Mouse (Mus musculus) midbrain, embryonic 10.5 days (tissue): Measurements from ENCODE around the gene Cxxc4. TPM values are rescaled to one million over a fixed set of nuclear protein-coding genes. Genes with fewer than 3 reads are reported as not detected.

Source experiments
- DNase-seq: peaks from one replicate; pipeline ENCODE4 v3.0.0-alpha.2; 2017; ENCODE audit warnings: low spot score
- H3K27ac ChIP-seq: fragments of 300-500 bp; sonication (generic); replicated peaks from 2 replicates; pipeline ENCODE4 v1.5.1; 2016; ENCODE audit warnings: mild to moderate bottlenecking
- H3K27me3 ChIP-seq: fragments of 300-500 bp; sonication (generic); 2 replicates; pipeline ENCODE4 v1.6.1; 2016; ENCODE audit warnings: low read depth, mild to moderate bottlenecking; ENCODE audit not compliant: poor library complexity, severe bottlenecking
- H3K36me3 ChIP-seq: fragments of 300-500 bp; sonication (generic); 2 replicates; pipeline ENCODE4 v1.6.1; 2016; ENCODE audit warnings: mild to moderate bottlenecking, moderate library complexity
- H3K4me1 ChIP-seq: fragments of 300-500 bp; sonication (generic); 2 replicates; pipeline ENCODE4 v1.6.1; 2016
- H3K4me3 ChIP-seq: fragments of 300-500 bp; sonication (generic); 2 replicates; pipeline ENCODE4 v1.5.1; 2016; ENCODE audit warnings: mild to moderate bottlenecking, moderate library complexity
- H3K9me3 ChIP-seq: fragments of 300-500 bp; sonication (generic); replicated peaks from 2 replicates; pipeline ENCODE4 v1.6.1; 2016; ENCODE audit warnings: mild to moderate bottlenecking
- WGBS: fragments of 180-500 bp; shearing (Covaris S2); methylation state at CpG from one replicate; pipeline ENCODE4 v1.1.7; 2016; 5-methylcytosine and 5-hydroxymethylcytosine counted together
- polyA plus RNA-seq: library from polyadenylated mRNA; unstranded; fragments of >200 nt; fragmentation: Nextera tagmentation; extraction: Ambion mirVana; gene quantifications from 2 replicates; pipeline ENCODE4 v1.2.1, GENCODE M21; 2016

Gene Cxxc4
- polyA plus RNA-seq, 1 experiment from 2014 or later, result 18.2 TPM

DNA sequence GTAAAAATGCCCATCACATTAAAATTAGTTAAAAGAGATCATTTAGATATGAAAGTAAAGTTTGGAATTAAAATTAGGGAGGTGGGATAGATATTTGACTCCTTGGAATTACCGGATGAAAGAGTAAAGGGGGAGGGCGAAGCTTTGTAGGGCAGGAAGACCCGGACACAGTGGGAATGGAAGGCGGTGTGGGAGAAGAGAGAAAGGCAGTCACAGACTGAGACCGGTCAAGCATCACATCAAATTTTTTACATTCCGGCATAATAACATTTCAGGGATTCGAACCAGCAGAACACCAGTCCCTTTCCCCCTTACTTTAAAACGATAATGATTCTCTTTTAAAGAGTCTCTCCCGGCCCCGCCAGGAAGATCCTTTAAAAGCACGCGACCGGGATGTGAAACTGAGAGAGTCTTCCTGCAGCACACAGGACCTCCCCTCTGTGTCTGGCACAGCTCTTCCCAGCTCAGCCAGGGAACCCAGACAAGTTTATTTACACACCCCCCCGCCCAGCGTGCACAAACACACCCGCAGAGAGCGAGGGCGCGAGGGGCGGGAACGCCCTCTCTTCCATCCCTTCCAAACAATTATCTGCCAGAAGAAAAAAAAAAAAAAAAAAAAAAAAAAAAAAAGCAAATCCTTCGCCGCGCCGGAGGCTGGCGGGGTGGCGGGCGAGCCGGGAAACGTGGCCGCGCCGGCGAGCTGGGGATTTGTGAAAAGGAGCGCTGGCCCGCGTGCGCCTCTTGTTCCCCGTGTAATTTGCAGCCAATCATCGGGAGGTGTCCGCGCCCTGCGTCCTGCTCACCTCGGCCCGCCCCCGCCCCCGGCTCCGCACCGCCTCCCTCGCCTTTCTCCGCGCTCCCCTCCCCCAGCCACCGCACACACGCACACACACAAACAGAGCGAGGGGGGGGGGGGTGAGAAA lies 532 bp upstream of the Cxxc4 start:
- under 1% methylated on average over 53 of the region's 55 CpGs for WGBS

DNA sequence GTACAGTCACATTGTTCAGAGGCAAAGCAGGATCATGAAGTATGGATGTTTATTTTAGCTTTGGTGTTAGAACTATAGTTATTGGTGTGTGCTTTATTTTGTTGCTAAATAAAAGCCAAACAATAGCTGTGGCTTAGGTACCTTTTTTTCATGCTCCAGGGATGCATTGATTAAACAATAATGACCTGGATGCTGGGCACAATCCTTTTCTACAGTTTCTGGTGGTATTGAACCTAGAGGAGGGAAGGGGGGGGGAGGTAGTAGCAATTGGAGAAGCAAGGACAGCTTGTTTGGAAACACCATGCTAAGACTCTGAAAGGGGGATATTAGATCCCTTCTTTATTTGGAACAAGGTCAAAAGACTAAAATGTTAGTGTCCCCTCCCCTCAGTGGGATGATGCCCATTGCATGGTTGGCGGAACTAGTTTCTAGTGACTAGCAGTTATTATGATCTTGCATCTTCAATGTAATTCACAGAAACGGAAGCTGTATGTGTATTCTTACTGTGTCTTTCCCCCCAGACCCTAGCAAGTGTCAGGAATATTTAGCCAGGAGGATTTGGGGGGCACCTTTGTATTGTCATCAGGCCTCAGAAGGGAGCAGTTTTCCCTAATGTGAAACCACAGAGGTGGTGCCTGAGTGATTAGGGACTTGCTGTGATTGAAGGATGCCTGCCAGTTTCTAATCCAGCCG lies 975 bp downstream of the Cxxc4 start:
- DNase-seq, result peak; percentile 26
- Histone ChIP-seq H3K4me1 (peaks cover 54% of the 10 kb centered on the region), H3K9me3 (no peaks in the 10 kb centered on the region), H3K27ac (peak overlapping the region; percentile 99), H3K4me3 (peak overlapping the region; percentile 85), H3K36me3 (peaks cover 14% of the 10 kb centered on the region), H3K27me3 (no peaks in the 10 kb centered on the region)
- 11% methylated on average over 3 of the region's 3 CpGs for WGBS

More for the DNA sequence above, 532 bp upstream of the Cxxc4 start:
- Histone ChIP-seq H3K4me1 (peaks cover 39% of the 10 kb centered on the region), H3K9me3 (no peaks in the 10 kb centered on the region), H3K36me3 (0 out of 2 replicates have a peak, but pooled peaks cover 7% of the 10 kb centered on the region), H3K4me3 (peak overlapping the region; percentile 85), H3K27ac (peak overlapping the region; percentile 99), H3K27me3 (no peaks in the 10 kb centered on the region)
- peak; percentile 95 for DNase-seq

DNA sequence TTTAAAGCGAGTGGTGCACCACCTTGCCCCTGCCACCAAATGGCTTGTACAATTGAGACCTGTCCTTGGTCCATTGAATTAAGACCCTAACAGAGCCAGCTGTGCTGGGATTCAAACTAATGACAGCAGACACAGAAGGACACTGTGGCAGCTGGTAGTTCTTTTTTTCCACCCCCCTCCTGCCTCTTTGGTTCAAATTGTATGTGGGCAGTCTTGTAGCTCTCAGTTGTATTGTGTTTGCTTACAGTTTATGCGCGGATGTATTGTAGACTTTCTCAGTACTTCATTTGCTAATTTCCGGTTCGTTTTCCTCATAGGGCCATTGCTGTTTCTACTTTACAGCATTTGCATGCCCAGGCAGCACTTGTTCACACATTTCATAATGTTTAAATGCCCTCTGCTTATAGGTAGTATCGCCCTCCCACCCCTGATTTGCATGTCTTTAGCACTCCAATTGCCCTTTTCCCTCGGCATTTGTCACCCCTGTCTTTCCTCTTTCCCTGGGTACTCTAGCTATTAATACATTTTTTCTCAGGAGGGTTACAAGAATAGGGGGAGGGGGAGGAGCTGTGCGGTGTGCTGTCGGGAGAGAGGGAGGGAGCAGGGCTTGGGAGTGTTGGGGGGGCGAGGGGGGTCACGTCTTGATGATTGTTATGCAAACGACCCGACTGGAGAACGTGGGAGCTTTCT lies 2.5 kb downstream of the Cxxc4 start:
- H3K27ac ChIP-seq, result peak overlapping the region; percentile 99
- peaks cover 23% of the 10 kb centered on the region for H3K36me3 ChIP-seq
- no peaks in the 10 kb centered on the region for H3K9me3 ChIP-seq
- H3K27me3 ChIP-seq, result no peaks in the 10 kb centered on the region
- H3K4me3 ChIP-seq, result peak overlapping the region; percentile 85
- peak; percentile 83 for DNase-seq
- WGBS, result 2% methylated on average over 14 of the region's 14 CpGs
- H3K4me1 ChIP-seq, result peaks cover 70% of the 10 kb centered on the region

DNA sequence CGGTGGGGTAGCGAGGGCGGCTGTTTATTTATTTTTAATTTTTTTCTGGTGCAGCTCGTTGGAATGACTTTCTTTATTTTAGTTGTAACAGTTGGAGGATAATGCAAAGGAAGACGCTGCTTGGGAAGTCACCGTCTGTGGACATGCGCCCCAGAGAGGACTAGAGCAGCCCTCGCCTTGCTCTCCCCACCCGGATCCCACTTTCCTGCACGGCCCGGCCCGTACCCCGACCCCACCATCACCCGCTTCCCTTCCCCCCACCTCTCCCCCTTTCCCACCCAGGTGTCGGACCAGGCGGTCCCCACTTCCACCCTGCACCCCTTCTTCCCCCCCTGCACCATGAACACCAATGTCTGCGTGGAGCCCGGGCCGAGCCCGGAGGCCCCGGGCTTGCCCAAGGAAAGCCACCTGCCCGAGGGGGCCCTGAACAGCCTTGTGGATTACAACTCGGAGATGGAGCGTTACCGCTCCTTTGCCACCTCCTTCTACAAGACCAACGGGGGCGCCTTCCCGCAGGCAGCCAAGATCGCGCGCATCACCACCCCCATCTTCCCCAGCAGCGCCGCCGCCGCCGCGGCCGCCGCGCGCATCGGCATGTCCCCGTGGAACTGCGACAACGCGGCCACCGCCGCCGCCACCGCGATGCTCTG lies 3.2 kb downstream of the Cxxc4 start:
- under 1% methylated on average over 51 of the region's 51 CpGs for WGBS
- H3K9me3 ChIP-seq, result no peaks in the 10 kb centered on the region
- H3K4me1 ChIP-seq, result peaks cover 73% of the 10 kb centered on the region
- DNase-seq, result peak; percentile 72
- no peaks in the 10 kb centered on the region for H3K27me3 ChIP-seq
- H3K36me3 ChIP-seq, result peaks cover 23% of the 10 kb centered on the region
- peak overlapping the region; percentile 85 for H3K4me3 ChIP-seq
- H3K27ac ChIP-seq, result peak overlapping the region; percentile 99

DNA sequence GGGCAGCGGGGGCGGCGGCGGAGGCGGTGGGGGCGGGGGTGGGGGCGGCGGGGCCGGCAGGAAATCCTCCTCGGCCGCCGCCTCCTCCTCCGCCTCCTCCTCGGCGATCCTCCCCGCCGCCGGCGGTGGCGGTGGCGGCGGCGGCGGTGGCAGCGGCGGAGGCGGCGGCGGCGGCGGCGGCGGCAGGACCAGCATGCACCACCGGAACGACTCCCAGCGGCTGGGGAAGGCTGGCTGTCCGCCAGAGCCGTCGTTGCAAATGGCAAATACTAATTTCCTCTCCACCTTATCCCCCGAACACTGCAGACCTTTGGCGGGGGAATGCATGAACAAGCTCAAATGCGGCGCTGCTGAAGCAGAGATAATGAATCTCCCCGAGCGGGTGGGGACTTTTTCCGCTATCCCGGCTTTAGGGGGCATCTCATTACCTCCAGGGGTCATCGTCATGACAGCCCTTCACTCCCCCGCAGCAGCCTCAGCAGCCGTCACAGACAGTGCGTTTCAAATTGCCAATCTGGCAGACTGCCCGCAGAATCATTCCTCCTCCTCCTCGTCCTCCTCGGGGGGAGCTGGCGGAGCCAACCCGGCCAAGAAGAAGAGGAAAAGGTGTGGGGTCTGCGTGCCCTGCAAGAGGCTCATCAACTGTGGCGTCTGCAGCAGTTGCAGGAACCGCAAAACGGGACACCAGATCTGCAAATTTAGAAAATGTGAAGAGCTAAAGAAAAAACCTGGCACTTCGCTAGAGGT lies 3.9 kb downstream of the Cxxc4 start:
- peak; percentile 80 for DNase-seq
- H3K4me3 ChIP-seq, result peak overlapping the region; percentile 85
- no peaks in the 10 kb centered on the region for H3K9me3 ChIP-seq
- H3K27me3 ChIP-seq, result no peaks in the 10 kb centered on the region
- H3K36me3 ChIP-seq, result peaks cover 23% of the 10 kb centered on the region
- under 1% methylated on average over 55 of the region's 61 CpGs for WGBS
- H3K27ac ChIP-seq, result peak overlapping the region; percentile 99
- peaks cover 66% of the 10 kb centered on the region for H3K4me1 ChIP-seq

DNA sequence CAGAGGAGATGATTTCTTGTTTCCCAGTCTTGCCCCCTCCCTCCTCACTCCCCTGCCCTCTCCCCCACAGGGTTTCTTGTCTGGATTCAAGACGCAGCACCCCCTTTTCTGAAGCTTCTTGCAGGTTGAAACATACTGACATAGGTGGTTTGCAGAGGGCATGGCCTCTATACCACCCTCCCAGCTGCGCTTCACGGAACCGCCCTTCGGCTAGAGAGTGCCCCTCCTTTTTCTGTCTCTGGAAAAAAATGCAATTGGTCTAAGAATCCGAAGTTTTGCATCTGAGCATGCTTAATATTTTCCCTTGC lies 4.4 kb downstream of the Cxxc4 start:
- no peak for DNase-seq
- peaks cover 23% of the 10 kb centered on the region for H3K36me3 ChIP-seq
- H3K27me3 ChIP-seq, result no peaks in the 10 kb centered on the region
- H3K9me3 ChIP-seq, result no peaks in the 10 kb centered on the region
- WGBS, result 5% methylated on average over 6 of the region's 6 CpGs
- H3K4me1 ChIP-seq, result peaks cover 65% of the 10 kb centered on the region
- peak overlapping the region; percentile 99 for H3K27ac ChIP-seq
- peak overlapping the region; percentile 85 for H3K4me3 ChIP-seq

DNA sequence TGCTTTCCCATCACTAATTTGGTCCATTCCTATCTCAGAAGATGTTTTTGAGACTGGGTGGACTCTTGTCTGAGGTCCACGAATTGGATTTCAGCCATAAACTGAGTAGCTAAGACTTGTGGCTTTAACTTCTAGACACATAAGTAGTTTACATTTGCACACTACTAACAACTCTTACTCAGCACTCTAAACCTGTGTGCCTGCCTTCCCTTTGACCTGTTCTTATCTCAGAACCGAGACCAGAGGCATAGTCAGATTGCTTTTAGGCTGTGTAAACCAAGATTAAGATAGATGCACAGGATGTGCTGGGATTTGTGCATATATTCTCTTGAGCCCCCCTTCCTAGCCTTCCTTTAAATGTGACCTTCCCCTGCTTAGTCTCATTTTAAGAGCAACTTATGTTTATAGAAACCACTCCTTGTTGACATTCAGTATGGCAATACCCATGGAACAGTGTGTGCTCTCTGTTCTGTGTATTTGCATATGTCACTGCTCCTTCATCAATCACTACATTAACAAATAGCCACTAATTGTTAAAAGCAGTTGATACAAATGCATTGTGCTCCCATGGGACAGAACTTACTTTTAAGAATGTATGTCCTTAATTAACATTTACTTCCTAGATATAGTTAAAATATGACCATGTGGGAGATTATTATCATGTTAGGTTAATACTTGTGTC lies 7.0 kb downstream of the Cxxc4 start:
- H3K27me3 ChIP-seq, result no peaks in the 10 kb centered on the region
- peak overlapping the region; percentile 85 for H3K4me3 ChIP-seq
- H3K9me3 ChIP-seq, result no peaks in the 10 kb centered on the region
- WGBS, result 72% methylated on average over 2 of the region's 2 CpGs
- peaks cover 23% of the 10 kb centered on the region for H3K36me3 ChIP-seq
- DNase-seq, result no peak
- H3K4me1 ChIP-seq, result peaks cover 52% of the 10 kb centered on the region
- no peak overlapping the region for H3K27ac ChIP-seq

DNA sequence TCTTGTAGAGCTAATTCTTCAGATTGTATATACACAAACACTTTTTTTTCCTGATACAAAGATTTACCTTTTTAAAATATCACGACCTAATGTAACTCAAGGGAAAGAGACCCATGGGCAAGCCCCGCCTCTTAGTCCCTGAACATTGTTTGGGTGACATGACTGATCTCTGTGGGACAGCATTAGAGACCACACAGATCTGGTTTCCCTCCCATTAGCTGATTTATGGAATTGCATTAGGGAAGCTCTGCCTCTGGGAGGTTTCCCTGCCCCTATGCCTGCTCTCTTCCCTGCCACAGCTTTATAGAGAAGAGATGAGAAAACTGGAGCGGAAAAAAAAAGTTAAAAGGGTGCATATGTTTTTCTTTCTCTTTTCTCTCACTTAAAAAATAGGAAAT lies 7.6 kb downstream of the Cxxc4 start:
- 55% methylated on average over 3 of the region's 3 CpGs for WGBS
- H3K4me3 ChIP-seq, result peak overlapping the region; percentile 85; the same call in 1 of the 2 replicates

DNA sequence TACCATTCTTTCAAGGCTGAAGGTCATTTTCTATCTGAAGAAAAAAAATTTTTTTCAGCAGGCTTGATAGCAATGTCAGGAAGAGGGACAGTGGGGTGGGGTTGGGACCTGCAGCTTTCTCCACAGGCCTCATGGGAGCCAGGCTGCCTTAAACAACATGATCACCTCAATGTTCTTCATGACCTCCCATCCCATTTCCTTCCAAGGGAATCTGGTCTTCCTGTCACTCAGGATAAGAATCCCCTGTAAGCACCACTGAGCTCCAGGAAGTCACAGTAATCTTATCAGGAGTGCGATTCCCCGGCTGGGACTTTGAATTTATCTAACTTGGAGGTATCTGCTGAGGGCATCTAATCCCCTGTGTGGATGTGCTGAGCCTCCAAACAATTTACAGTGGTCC lies 17.9 kb downstream of the Cxxc4 start:
- WGBS, result 31% methylated on average over 2 of the region's 2 CpGs
- no peak for DNase-seq
- Histone ChIP-seq H3K4me1 (peaks cover 25% of the 10 kb centered on the region), H3K9me3 (no peaks in the 10 kb centered on the region), H3K27me3 (no peaks in the 10 kb centered on the region), H3K27ac (no peak overlapping the region), H3K4me3 (no peak overlapping the region), H3K36me3 (no peaks in the 10 kb centered on the region; the same call in 1 of the 2 replicates)

More for the DNA sequence above, 7.6 kb downstream of the Cxxc4 start:
- no peak overlapping the region for H3K27ac ChIP-seq
- peaks cover 48% of the 10 kb centered on the region for H3K4me1 ChIP-seq
- peaks cover 23% of the 10 kb centered on the region for H3K36me3 ChIP-seq
- DNase-seq, result no peak
- no peaks in the 10 kb centered on the region for H3K9me3 ChIP-seq
- no peaks in the 10 kb centered on the region for H3K27me3 ChIP-seq

DNA sequence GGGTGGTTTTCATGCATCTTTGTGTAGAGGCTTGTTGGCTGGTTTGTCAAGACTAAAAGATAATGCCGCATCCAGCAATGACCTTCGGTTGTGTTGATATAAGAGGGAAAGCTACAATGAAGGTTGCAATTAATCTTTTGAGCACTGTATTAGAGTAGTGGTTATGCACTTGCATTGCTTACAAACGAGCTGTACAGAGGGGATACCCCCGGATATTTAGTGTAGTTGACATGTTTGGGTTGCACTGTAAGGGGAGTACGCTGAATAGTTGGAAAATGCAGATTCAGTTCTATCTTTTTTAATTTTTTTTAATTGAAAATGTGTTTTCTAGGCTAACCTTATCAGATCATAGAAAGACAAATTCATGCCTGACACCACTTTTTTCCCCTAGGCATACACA lies 22.4 kb downstream of the Cxxc4 start:
- DNase-seq, result no peak
- no peaks in the 10 kb centered on the region for H3K9me3 ChIP-seq
- no peak overlapping the region for H3K4me3 ChIP-seq
- peaks cover 29% of the 10 kb centered on the region for H3K4me1 ChIP-seq
- H3K27me3 ChIP-seq, result no peaks in the 10 kb centered on the region
- peak overlapping the region; percentile 60 for H3K27ac ChIP-seq
- 77% methylated on average over 5 of the region's 5 CpGs for WGBS
- H3K36me3 ChIP-seq, result no peaks in the 10 kb centered on the region; the same call in 1 of the 2 replicates

DNA sequence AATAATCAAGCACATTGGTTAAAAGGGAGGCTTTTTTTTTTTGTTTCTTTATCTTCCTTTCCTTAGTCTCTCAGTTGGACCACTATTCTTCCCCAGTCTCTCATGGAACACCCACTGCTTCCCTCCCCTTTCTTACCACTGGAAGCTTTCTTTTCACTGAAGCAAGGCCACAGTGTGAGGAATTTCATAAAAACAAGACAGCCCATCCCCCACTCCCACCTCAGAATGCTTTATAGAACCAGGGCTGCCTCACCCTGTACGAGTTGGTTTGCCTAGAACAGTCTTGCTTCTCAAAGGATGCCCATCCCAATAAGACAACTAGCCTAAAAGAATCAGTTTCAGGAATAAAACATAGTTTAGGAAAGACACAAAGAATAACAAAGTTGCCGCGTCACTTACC lies 23.0 kb downstream of the Cxxc4 start:
- Histone ChIP-seq H3K4me3 (peak overlapping the region; percentile 14; the same call in 1 of the 2 replicates), H3K27ac (peak overlapping the region; percentile 60), H3K4me1 (peaks cover 25% of the 10 kb centered on the region), H3K27me3 (no peaks in the 10 kb centered on the region), H3K36me3 (no peaks in the 10 kb centered on the region; the same call in 1 of the 2 replicates), H3K9me3 (no peaks in the 10 kb centered on the region)
- 39% methylated on average over 3 of the region's 3 CpGs for WGBS
- DNase-seq, result peak; percentile 33
